Comparison of ENCODE assay signal across 15 mouse cellular contexts in genomic region chr9:9173091-9173490, GRCm38 (mm10).
"Had no signal": no experiment of that assay in that cellular context is flagged by ENCODE, and none has a peak within 500 bp of the region (broad histone marks: within the 10 kb centered on the region; RNA-seq: fewer than 3 reads in every experiment).

No protein-coding gene starts in this region.

- H3K27ac ChIP-seq: limb, embryonic 15.5 days; liver, embryonic 14.5 days had no signal

- H3K36me3 ChIP-seq: limb, embryonic 15.5 days had no signal

- DNase-seq: kidney, adult 18-20 months; kidney, adult 9 months; kidney, postnatal 10 days; kidney, postnatal 36 days; liver, postnatal 0 days; lung, postnatal 4 days; midbrain, embryonic 14.5 days; thymus, adult 18-20 months; thymus, postnatal 36 days had no signal

- H3K4me2 ChIP-seq: limb, embryonic 15.5 days; liver, embryonic 11.5 days; midbrain, embryonic 11.5 days had no signal

- H3K9me3 ChIP-seq: limb, embryonic 15.5 days had no signal

- H3K4me3 ChIP-seq: limb, embryonic 15.5 days had no signal

- H3K9ac ChIP-seq: limb, embryonic 15.5 days; liver, embryonic 14.5 days; liver, postnatal 0 days had no signal

- H3K27me3 ChIP-seq: limb, embryonic 15.5 days had no signal

- ATAC-seq: inflammation-experienced regulatory T-cells, adult 6 months; intestine, embryonic 16.5 days; liver, postnatal 0 days had no signal
